Mouse (Mus musculus): ENCODE measurements around the gene Sirt6. TPM values are rescaled to one million over a fixed set of nuclear protein-coding genes. Genes with fewer than 3 reads are reported as not detected.

Sirt6 gene
- polyA plus RNA-seq, 1 experiment from 2014 or later: 30.7 TPM

- no peak overlapping the region for H3K4me3 ChIP-seq
- no peak for DNase-seq (ENCODE audit: low spot score)
- no peaks in the 10 kb centered on the region for H3K4me1 ChIP-seq
- WGBS: 63% methylated on average over 3 of the region's 3 CpGs
- H3K36me3 ChIP-seq: peaks cover 16% of the 10 kb centered on the region; the same call in 1 of the 2 replicates
- H3K27ac ChIP-seq: no peak overlapping the region
- no peaks in the 10 kb centered on the region for H3K9me3 ChIP-seq
- no peaks in the 10 kb centered on the region; the same call in 1 of the 2 replicates for H3K27me3 ChIP-seq (ENCODE audit: insufficient read depth, poor library complexity, severe bottlenecking)
Observed at GRCm38 (mm10) chr10:81612779-81613178, 14.8 kb downstream of the Sirt6 start.

GRCm38 (mm10) chr10:81608308-81608707 lies 19.3 kb downstream of the Sirt6 start:
- Histone ChIP-seq H3K9me3 (no peaks in the 10 kb centered on the region), H3K27me3 (ENCODE audit: insufficient read depth, poor library complexity, severe bottlenecking) (no peaks in the 10 kb centered on the region; the same call in 1 of the 2 replicates), H3K4me3 (no peak overlapping the region), H3K36me3 (peaks cover 18% of the 10 kb centered on the region; the same call in 1 of the 2 replicates), H3K27ac (no peak overlapping the region), H3K4me1 (peaks cover 15% of the 10 kb centered on the region; the same call in 1 of the 2 replicates)
- no peak for DNase-seq (ENCODE audit: low spot score)
- 82% methylated on average over 1 of the region's 1 CpGs for WGBS

- H3K9me3 ChIP-seq: no peaks in the 10 kb centered on the region
- peaks cover 22% of the 10 kb centered on the region for H3K4me1 ChIP-seq
- no peaks in the 10 kb centered on the region for H3K27me3 ChIP-seq (ENCODE audit: insufficient read depth, poor library complexity, severe bottlenecking)
- peak within 1 kb of the TSS; percentile 92 for H3K27ac ChIP-seq
- DNase-seq (ENCODE audit: low spot score): peak; percentile 99
- peak within 1 kb of the TSS; percentile 69 for H3K4me3 ChIP-seq
- peaks cover 18% of the 10 kb centered on the region; the same call in 1 of the 2 replicates for H3K36me3 ChIP-seq
- 1% methylated on average over 39 of the region's 39 CpGs for WGBS
Observed at GRCm38 (mm10) chr10:81605974-81606751, 21.4 kb downstream of the Sirt6 start, which contains the start of gene BC025920. Gene BC025920, plus strand, starts transcription at chr10:81606270.

GRCm38 (mm10) chr10:81605666-81605973 lies 22.0 kb downstream of the Sirt6 start:
- H3K27ac ChIP-seq: peak overlapping the region; percentile 80
- 4% methylated on average over 14 of the region's 14 CpGs for WGBS
- peaks cover 18% of the 10 kb centered on the region; the same call in 1 of the 2 replicates for H3K36me3 ChIP-seq
- peak overlapping the region; percentile 69 for H3K4me3 ChIP-seq
- H3K9me3 ChIP-seq: no peaks in the 10 kb centered on the region
- no peak for DNase-seq (ENCODE audit: low spot score)
- H3K4me1 ChIP-seq: peaks cover 27% of the 10 kb centered on the region
- no peaks in the 10 kb centered on the region for H3K27me3 ChIP-seq (ENCODE audit: insufficient read depth, poor library complexity, severe bottlenecking)

DNA sequence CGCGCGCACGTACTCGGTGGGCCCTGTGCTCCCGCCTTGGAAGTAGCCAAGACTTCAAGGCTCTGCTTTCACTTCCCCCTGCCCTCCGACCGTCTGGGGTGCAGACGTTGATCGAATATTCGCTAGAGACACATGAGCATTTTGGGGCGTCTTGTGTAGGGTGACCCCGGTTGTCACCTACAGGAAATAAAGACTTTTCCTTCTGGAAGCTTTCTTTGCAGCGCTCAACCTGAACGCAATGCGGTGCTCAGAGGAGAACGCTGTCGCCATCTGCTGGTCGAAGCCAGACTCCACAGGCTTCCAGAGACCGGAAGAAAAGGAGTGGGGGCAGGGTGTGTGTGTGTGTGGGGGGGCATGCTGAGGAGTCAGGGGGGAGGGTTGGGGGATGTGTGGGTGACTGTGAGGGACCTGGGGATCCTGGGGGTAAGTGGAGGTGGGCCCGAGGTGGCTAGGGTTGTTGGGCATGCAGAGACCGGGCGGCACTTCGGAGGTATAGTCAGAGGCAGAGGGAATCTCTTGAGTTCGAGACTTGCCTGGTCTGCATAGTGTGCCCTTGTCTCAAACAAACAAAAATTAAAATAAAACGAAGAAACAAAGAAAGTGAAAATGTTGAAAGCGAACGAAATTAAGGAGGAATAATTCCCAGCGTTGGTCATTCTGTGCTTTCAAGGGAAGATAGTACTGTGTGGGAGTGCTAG lies 22.5 kb downstream of the Sirt6 start:
- Histone ChIP-seq H3K4me1 (peaks cover 32% of the 10 kb centered on the region), H3K27ac (peak overlapping the region; percentile 80), H3K36me3 (peaks cover 18% of the 10 kb centered on the region; the same call in 1 of the 2 replicates), H3K9me3 (no peaks in the 10 kb centered on the region), H3K4me3 (peak overlapping the region; percentile 69), H3K27me3 (ENCODE audit: insufficient read depth, poor library complexity, severe bottlenecking) (no peaks in the 10 kb centered on the region)
- WGBS: 20% methylated on average over 29 of the region's 29 CpGs
- peak; percentile 93 for DNase-seq (ENCODE audit: low spot score)

DNA sequence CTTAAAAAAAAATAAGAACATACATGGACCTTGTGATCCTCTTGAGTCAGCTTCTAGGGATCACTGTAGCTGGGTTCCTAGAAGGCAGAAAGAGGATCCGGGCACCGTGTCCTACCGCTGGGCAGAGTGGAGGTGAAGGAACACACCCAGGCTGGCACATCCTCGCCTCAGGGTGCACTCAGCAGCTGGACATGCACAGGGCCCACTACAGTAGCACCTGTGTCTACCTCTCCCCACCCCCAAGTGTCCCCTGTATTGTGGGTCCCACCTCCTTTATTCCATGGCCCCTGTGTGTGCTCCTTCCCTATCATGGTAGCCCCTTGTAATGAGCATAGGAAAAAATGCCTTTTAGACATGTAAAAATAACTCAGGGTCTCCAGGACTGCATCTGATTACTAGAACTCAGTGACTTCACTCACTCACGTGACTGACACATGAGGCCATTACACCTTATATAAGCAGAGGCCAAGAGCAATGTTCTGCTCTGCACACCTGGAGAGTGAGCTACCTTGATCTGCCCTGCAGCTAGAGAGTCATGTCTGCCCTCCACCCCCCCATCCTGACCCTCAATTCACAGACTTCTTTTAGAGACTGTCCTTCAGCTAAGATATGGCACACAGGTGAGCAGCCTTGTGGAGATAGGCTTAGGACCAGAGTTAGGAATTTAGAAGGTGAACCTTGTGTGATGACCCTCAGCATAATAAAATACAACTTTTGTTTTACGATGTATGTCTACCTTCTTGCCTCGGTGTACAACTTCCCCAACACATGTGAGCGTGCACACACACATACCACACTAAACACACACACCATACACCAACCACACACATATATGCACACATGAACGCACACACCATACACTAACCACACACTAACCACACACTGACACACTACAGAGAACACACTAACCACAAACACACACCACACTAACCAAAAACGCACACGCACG lies 23.3 kb downstream of the Sirt6 start:
- Histone ChIP-seq H3K27me3 (ENCODE audit: insufficient read depth, poor library complexity, severe bottlenecking) (no peaks in the 10 kb centered on the region), H3K27ac (peak overlapping the region; percentile 80), H3K4me1 (peaks cover 39% of the 10 kb centered on the region), H3K9me3 (no peaks in the 10 kb centered on the region), H3K36me3 (peaks cover 16% of the 10 kb centered on the region; the same call in 1 of the 2 replicates), H3K4me3 (peak overlapping the region; percentile 69; the same call in 1 of the 2 replicates)
- WGBS: 77% methylated on average over 12 of the region's 12 CpGs
- no peak for DNase-seq (ENCODE audit: low spot score)

DNA sequence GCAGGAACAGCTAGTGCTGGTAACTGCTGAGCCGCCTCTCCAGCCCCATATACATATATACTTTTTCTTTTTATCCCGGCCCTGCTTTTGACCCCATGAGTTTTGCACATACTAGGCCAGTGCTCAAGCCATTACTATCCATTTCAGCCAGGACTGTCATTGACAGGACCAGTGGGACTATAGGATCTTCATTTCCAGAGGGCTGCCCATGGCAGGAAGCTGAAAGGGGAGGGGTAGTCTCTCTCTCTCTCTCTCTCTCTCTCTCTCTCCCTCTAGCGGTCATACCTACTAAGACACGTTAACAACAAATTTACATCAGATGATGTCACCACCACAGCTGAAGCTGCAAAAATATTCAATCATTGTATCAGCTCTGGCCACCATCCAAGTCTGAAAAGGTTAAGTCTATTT lies 24.9 kb downstream of the Sirt6 start:
- Histone ChIP-seq H3K36me3 (0 out of 2 replicates have a peak, but pooled peaks cover 2% of the 10 kb centered on the region), H3K4me1 (peaks cover 48% of the 10 kb centered on the region), H3K9me3 (no peaks in the 10 kb centered on the region), H3K4me3 (no peak overlapping the region), H3K27ac (no peak overlapping the region), H3K27me3 (ENCODE audit: insufficient read depth, poor library complexity, severe bottlenecking) (peaks cover 3% of the 10 kb centered on the region)
- 23% methylated on average over 4 of the region's 4 CpGs for WGBS
- no peak for DNase-seq (ENCODE audit: low spot score)

- Histone ChIP-seq H3K9me3 (no peaks in the 10 kb centered on the region), H3K4me3 (peak overlapping the region; percentile 48), H3K4me1 (peaks cover 57% of the 10 kb centered on the region), H3K27ac (peak overlapping the region; percentile 83), H3K36me3 (no peaks in the 10 kb centered on the region), H3K27me3 (ENCODE audit: insufficient read depth, poor library complexity, severe bottlenecking) (peaks cover 9% of the 10 kb centered on the region)
- DNase-seq (ENCODE audit: low spot score): no peak
- 24% methylated on average over 7 of the region's 7 CpGs for WGBS
Observed at GRCm38 (mm10) chr10:81601396-81601905, 26.1 kb downstream of the Sirt6 start.

DNA sequence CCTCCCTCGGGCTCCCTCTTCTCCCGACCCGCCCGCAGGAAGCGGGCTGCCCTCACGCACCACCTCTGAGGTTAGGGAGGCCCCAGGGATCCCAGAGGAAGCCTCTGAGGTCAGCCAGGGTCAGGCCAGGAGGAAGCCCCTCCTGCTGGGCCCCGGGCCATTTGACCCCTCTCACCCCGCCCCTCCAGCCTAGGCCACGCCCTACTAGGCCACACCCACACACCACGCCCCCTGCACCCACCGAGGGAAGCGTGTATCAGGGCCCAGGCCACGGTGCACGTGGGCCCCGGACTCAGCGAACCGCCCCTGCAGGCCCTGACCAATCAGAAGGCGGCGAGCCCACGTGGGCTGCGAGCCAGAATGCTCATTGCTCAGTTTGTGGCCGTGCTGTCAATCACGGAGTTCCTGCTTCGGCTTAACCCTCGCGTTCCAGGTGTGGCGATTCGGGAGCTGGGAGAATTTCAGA lies 26.8 kb downstream of the Sirt6 start, which contains the start of gene Tle6:
Tle6 (minus strand) TSS at position 336 of the 466 bp plus-strand sequence.
- peak; percentile 99 for DNase-seq (ENCODE audit: low spot score)
- Histone ChIP-seq H3K4me1 (peaks cover 62% of the 10 kb centered on the region), H3K9me3 (no peaks in the 10 kb centered on the region), H3K36me3 (no peaks in the 10 kb centered on the region), H3K27me3 (ENCODE audit: insufficient read depth, poor library complexity, severe bottlenecking) (peaks cover 13% of the 10 kb centered on the region), H3K27ac (peak within 1 kb of the TSS; percentile 83), H3K4me3 (peak within 1 kb of the TSS; percentile 48)
- WGBS: under 1% methylated on average over 28 of the region's 28 CpGs

DNA sequence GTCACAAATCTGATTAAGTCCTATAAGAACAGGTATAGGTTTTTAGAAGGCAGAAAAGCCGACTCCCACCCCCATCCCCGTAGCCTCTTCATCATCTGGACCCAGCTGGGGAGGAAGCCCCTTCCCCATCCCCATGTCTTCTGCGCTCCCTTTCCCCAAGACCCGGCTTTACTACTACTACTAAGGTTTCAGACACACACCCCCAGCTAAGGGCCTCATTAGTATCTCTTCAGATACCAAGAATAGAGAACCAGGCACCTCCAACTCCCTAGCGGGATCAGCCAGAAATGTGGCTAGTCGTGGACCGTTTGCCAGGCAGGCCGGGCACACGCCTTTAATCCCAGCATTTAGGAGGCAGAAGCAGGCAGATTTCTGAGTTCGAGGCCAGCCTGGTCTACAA lies 27.5 kb downstream of the Sirt6 start:
- H3K27me3 ChIP-seq (ENCODE audit: insufficient read depth, poor library complexity, severe bottlenecking): peaks cover 20% of the 10 kb centered on the region
- DNase-seq (ENCODE audit: low spot score): no peak
- peak overlapping the region; percentile 48 for H3K4me3 ChIP-seq
- no peaks in the 10 kb centered on the region for H3K36me3 ChIP-seq
- no peaks in the 10 kb centered on the region for H3K9me3 ChIP-seq
- 42% methylated on average over 10 of the region's 10 CpGs for WGBS
- peak overlapping the region; percentile 83 for H3K27ac ChIP-seq
- peaks cover 63% of the 10 kb centered on the region for H3K4me1 ChIP-seq

DNA sequence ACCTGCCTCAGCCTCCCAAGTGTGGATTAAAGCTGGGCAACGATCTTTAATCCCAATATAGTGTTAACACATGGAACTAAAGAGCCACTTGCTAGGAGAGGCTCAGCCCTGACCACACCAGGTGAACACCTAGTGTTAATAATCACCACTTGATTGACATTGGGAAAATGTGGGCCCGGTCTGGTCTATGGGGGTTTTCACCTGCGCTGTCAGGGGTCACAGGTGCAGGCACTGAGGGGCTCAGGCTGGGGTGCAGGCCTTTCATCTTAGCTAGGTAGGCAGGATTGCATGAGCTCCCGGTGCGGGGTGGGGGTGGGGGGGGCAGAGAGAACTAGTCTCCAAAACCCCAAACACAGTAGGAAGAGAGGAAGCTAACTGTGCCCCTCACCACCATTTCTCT lies 28.0 kb downstream of the Sirt6 start:
- Histone ChIP-seq H3K27me3 (ENCODE audit: insufficient read depth, poor library complexity, severe bottlenecking) (peaks cover 25% of the 10 kb centered on the region), H3K4me3 (no peak overlapping the region), H3K9me3 (no peaks in the 10 kb centered on the region), H3K36me3 (no peaks in the 10 kb centered on the region), H3K27ac (0 out of 2 replicates have a peak overlapping the region, but pooled peaks have one; percentile 83), H3K4me1 (peaks cover 62% of the 10 kb centered on the region)
- DNase-seq (ENCODE audit: low spot score): no peak
- 69% methylated on average over 5 of the region's 5 CpGs for WGBS

GRCm38 (mm10) chr10:81598871-81599270 lies 28.7 kb downstream of the Sirt6 start:
- no peaks in the 10 kb centered on the region for H3K36me3 ChIP-seq
- whole genome bisulfite sequencing: 54% methylated on average over 6 of the region's 6 CpGs
- H3K4me3 ChIP-seq: no peak overlapping the region
- peaks cover 62% of the 10 kb centered on the region for H3K4me1 ChIP-seq
- no peak overlapping the region for H3K27ac ChIP-seq
- H3K27me3 ChIP-seq (ENCODE audit: insufficient read depth, poor library complexity, severe bottlenecking): peaks cover 32% of the 10 kb centered on the region
- H3K9me3 ChIP-seq: no peaks in the 10 kb centered on the region
- no peak for DNase-seq (ENCODE audit: low spot score)

All from heart, embryonic 10.5 days (tissue).